8 mouse cellular contexts compared by ENCODE assay signal in genomic region chr13:36019309-36020274, GRCm38 (mm10).
A peak's percentile ranks its signal among the peaks of the same experiment; 100 is the strongest.
DNase-seq lines count a peak whose midpoint lies in the region; ATAC-seq and TF ChIP-seq lines count a peak whose summit lies in the region.

No protein-coding gene starts in this region.

- no peaks in the 10 kb centered on the region for H3K9me3 ChIP-seq in heart, embryonic 11.5 days (replicated peaks; ENCODE audit: control insufficient read depth, low read length)
- H3K9me3 ChIP-seq in forebrain, postnatal 0 days (ENCODE audit: low read length): no peaks in the 10 kb centered on the region
- no peaks in the 10 kb centered on the region for H3K9me3 ChIP-seq in midbrain, embryonic 12.5 days

- H3K4me1 ChIP-seq in heart, embryonic 11.5 days (ENCODE audit: control insufficient read depth, insufficient read depth, low read length): peaks cover 9% of the 10 kb centered on the region
- no peaks in the 10 kb centered on the region for H3K4me1 ChIP-seq in cerebellum, adult 2 months (ENCODE audit: control insufficient read depth, insufficient read depth, low read length)
- H3K4me1 ChIP-seq in forebrain, postnatal 0 days (ENCODE audit: insufficient read depth): 0 out of 2 replicates have a peak, but pooled peaks cover 6% of the 10 kb centered on the region
- peaks cover 9% of the 10 kb centered on the region for H3K4me1 ChIP-seq in midbrain, embryonic 12.5 days

- TF ChIP-seq POLR2A in cerebellum, adult 2 months (IDR thresholded peaks at IDR 0.05; ENCODE audit: borderline replicate concordance, insufficient read depth, low read length): no peak

- no peak overlapping the region for H3K4me2 ChIP-seq in heart, embryonic 11.5 days
- no peak overlapping the region for H3K4me2 ChIP-seq in forebrain, postnatal 0 days (ENCODE audit: low read depth)
- H3K4me2 ChIP-seq in midbrain, embryonic 12.5 days (replicated peaks): no peak overlapping the region

- no peak overlapping the region for H3K4me3 ChIP-seq in heart, embryonic 11.5 days (ENCODE audit: low read depth, low read length)
- no peak overlapping the region for H3K4me3 ChIP-seq in cerebellum, adult 2 months (replicated peaks; ENCODE audit: insufficient read depth, low read depth, low read length)
- H3K4me3 ChIP-seq in forebrain, postnatal 0 days (ENCODE audit: low read depth, low read length): no peak overlapping the region
- no peak overlapping the region for H3K4me3 ChIP-seq in midbrain, embryonic 12.5 days

- no peak overlapping the region for H3K9ac ChIP-seq in heart, embryonic 11.5 days (ENCODE audit: low read depth, low read length)
- no peak overlapping the region for H3K9ac ChIP-seq in forebrain, postnatal 0 days
- no peak overlapping the region for H3K9ac ChIP-seq in midbrain, embryonic 12.5 days (replicated peaks)

- TF ChIP-seq CTCF in cerebellum, adult 2 months (IDR thresholded peaks at IDR 0.05; ENCODE audit: borderline replicate concordance, insufficient read depth, low read depth, low read length): peak; percentile 59; the same call in 1 of the 2 replicates
- TF ChIP-seq CTCF in forebrain, postnatal 0 days (IDR thresholded peaks at IDR 0.05; ENCODE audit: low read depth): peak; percentile 76

- no peaks in the 10 kb centered on the region for H3K36me3 ChIP-seq in heart, embryonic 11.5 days (ENCODE audit: control insufficient read depth, insufficient read depth, low read length)
- no peaks in the 10 kb centered on the region for H3K36me3 ChIP-seq in forebrain, postnatal 0 days (ENCODE audit: insufficient read depth)
- no peaks in the 10 kb centered on the region for H3K36me3 ChIP-seq in midbrain, embryonic 12.5 days

- peak; percentile 72 for DNase-seq in heart, adult 8-10 months (ENCODE audit: low spot score)
- DNase-seq in cerebellum, adult 2 months: peak; percentile 37 to 63
- peak; percentile 94 for DNase-seq in forebrain, postnatal 0 days
- DNase-seq in kidney, adult 11 months: peak; percentile 21
- DNase-seq in left cerebral cortex, postnatal 10 days (ENCODE audit: extremely low spot score in 1 of 2, low spot score in 2 of 2): peak; percentile 74 to 87
- DNase-seq in spleen, postnatal 10 days (ENCODE audit: low spot score in 2 of 2): peak; percentile 57 to 83

- H3K27ac ChIP-seq in heart, embryonic 11.5 days (ENCODE audit: low read depth, low read length): no peak overlapping the region
- no peak overlapping the region for H3K27ac ChIP-seq in cerebellum, adult 2 months (ENCODE audit: insufficient read depth, low read length)
- peak overlapping the region; percentile 65 for H3K27ac ChIP-seq in forebrain, postnatal 0 days (ENCODE audit: low read depth, low read length)
- H3K27ac ChIP-seq in midbrain, embryonic 12.5 days (replicated peaks): peak overlapping the region; percentile 76

- H3K27me3 ChIP-seq in heart, embryonic 11.5 days (ENCODE audit: control insufficient read depth, insufficient read depth, low read length): no peaks in the 10 kb centered on the region
- no peaks in the 10 kb centered on the region for H3K27me3 ChIP-seq in cerebellum, adult 2 months (ENCODE audit: control insufficient read depth, insufficient read depth, low read length)
- H3K27me3 ChIP-seq in forebrain, postnatal 0 days (ENCODE audit: insufficient read depth, low read length): no peaks in the 10 kb centered on the region
- H3K27me3 ChIP-seq in midbrain, embryonic 12.5 days: no peaks in the 10 kb centered on the region

- intact Hi-C loops in left cerebral cortex, postnatal 10 days (cut with DNase I): loop anchor here (5.0 to 10.0 kb wide), 4 partner anchors 98 to 1293 kb away; partner anchors contain the start of genes Fars2 and Lyrm4

- no peak for ATAC-seq in heart, embryonic 11.5 days (replicated peaks; ENCODE audit: insufficient number of reproducible peaks, low FRiP score, low TSS enrichment)
- peak; percentile 87 for ATAC-seq in forebrain, postnatal 0 days
- peak; percentile 78 for ATAC-seq in midbrain, embryonic 12.5 days (ENCODE audit: low FRiP score, low read depth)

- WGBS in heart, embryonic 11.5 days (ENCODE audit: insufficient replicate concordance): 61% methylated on average over 10 of the region's 10 CpGs
- WGBS in cerebellum, adult 2 months: 47% methylated on average over 10 of the region's 10 CpGs
- 30% methylated on average over 10 of the region's 10 CpGs for WGBS in forebrain, postnatal 0 days
- WGBS in midbrain, embryonic 12.5 days: 52% methylated on average over 10 of the region's 10 CpGs

Comparison
In these comparisons a context has a peak if more than half of its experiments do, and no peak if none do; other contexts are left out.
1. DNase-seq: peak in every context shown above with its lines; median percentile 94 in forebrain, postnatal 0 days; 80 in left cerebral cortex, postnatal 10 days; 72 in heart, adult 8-10 months; 70 in spleen, postnatal 10 days; 50 in cerebellum, adult 2 months; 21 in kidney, adult 11 months.
2. H3K27ac ChIP-seq: peak in forebrain, postnatal 0 days (single experiment) and midbrain, embryonic 12.5 days (single experiment); none in heart, embryonic 11.5 days (single experiment) and cerebellum, adult 2 months (single experiment).